Mouse (Mus musculus): ENCODE measurements around the gene Gm1043.

DNA sequence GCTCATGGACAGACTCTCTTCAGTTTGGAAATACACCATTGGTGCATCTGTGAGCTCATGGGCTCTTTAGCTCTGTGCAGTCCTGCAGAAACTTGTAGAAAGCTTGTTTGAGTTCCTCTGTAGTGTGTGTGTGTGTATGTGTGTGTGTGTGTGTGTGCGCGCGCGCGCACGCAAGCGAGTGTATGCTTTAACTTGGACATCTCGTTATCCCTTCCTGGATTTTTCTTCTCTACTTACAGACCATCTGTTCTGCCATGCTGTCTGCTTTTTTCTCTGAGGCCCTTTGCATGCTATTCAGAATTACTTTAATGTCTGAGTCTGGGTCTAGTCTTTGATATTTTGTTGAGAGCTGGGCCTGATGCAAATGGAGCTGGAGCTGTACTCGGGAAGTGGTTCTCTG lies 1.3 kb upstream of the Gm1043 start:
- TF ChIP-seq GATA1 (IDR thresholded peaks at IDR 0.05; ENCODE audit: low read length), result no peak
- TF ChIP-seq TAL1 (IDR thresholded peaks at IDR 0.05; ENCODE audit: low read length), result no peak
